Mouse (Mus musculus) 3T3-L1 (cell line): ENCODE data around the gene S100a3.
A peak's percentile ranks its signal among the peaks of the same experiment; 100 is the strongest.

Source experiments
- DNase-seq: peaks from one replicate; pipeline ENCODE4 v3.0.0-alpha.2; 2015; ENCODE audit warnings: low read depth, low spot score

S100a3 gene

DNA sequence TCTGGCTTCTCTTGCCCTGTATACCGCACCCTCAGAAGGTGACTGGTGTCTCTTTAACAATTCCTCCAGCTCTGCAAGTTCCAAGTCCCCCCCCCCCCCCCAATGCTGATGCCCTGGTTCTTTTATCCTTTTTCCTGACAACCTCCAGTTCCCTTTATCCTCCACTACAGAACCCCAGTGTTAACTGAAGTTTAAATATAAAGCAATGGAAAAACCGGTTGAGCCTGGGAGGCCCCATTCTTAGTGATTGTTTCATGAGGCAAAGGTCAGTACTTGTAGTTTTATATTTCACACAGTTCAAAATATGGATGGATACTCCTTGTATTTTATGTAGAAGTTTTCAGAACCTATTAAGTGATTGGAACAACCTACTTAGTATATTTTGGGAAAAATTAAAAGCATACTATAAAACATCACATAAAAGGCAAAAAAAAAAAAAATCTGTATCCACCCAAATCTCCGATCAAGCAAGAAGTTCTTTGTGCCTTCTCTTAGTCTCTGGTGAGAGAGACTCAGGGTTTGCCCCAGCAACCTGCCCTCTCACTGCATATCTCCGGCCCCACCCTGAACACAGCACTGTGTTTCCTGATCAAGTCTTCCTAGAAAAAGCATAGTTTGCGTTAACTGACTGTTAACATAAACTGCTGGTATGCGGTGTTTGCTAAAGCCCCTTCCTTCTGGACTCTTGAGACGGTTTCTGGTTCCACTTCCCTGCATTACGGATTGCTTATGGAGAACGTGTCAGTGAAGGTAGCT is 66.1 kb downstream of the S100a3 start:
- DNase-seq = no peak

DNA sequence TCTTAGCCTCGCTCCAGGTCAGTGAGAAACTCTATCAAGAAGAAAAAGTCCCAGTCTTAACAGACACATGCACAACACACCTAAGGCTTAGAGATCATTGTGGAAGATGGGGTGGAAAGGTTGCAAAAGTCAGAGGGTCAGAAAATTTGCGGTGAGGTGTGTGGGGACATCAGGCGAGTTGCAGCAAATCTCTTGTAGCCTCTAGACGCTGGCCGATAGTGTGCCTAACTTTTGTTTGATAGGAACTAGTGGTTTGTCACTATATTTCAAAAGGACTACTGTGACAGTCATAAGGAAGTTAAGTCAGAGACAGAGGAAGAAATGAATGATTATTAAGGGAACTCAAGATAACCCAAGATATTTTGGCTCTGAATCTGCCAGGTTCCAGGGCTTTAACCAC is 67.0 kb downstream of the S100a3 start:
- DNase-seq = no peak

DNA sequence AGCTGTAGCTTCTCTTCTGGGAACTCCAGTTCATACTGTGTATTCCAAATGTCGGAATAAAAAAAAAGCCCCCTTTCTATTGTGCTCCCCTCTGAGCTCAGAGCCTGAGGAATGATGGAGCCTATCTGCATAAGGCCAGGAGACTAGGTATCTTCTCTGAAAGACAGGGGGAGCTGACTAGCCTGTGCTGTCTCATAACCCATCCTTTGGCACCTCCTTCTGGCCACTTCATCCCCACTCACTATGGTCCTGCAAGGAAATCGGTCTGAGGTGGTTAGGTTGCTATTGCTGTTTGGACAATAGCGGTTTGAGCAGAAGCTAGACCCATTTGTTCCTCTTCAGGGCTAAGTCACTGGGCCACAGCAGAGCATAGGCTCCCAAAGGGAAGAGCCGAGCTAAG is 67.4 kb downstream of the S100a3 start:
- DNase-seq = peak; percentile 87

DNA sequence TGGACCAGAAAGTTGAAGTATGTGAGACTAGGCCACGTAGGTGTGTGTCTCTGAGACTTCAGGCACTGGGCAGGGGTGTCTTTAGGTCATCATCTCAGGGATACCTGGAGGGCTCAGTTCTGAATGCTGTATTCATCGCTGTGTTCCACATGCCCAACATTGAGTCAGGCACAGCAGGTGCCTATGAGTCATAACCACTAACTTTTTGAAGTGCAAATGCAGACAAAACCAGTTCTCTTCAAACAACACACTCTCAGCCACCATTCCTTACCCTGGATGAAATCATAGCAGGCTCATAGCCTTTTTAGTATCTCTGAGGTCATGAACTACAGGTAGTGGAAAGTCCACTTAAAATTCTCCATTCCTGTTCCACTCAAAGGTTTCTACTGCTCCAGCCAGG is 68.9 kb downstream of the S100a3 start:
- no peak for DNase-seq

DNA sequence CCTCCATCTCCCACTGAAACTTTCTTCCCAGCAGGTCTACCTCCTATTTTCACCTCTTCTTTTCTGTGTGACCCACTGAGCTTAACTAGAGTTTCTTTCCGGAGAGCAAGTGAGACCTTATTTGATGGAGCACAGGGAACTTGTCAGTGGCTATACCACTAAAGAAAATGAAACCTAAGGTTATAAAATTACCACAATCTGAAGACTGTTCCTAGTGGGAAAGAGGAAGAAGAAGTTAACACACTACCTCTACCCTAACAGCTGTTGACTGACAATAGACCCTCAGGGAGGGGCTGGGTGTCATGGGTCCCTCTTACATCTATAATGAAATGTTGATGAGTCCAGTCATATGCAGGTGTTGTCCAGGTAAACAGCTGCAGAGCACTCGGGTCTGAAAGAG is 71.6 kb downstream of the S100a3 start:
- no peak for DNase-seq

DNA sequence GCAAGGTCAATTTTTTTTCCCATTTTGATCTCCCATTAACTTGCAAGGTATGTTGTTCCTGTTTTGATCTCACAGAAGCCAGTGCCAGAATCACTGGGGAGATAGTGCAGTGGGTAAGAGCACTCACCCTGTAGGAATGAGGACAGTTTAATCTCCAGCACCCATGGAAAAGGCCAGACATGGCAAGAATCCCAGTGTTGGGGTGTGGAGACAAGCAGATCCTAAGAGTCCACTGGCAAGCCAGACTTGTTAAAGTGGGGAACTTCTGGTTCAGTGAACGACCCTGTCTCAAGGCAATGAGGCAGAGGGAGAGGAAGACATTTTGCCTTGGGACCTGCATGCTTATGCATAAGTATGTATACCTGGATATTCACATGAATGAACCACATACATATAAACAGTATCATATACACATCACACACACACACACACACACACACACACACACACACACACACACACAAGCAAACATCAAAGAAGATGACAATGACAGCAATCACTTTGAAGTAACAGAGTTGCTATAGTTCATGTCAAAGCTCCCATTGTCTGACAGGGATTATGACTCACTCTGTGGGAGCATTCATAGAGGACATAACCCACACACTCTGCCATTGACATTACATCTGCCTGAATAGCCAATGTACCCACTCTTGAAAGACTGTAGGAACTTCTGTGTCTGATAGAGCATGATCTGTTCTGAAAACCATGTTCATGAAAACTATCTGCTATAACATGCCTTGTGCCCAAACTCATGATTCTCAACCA is 78.3 kb downstream of the S100a3 start:
- DNase-seq = peak; percentile 59

DNA sequence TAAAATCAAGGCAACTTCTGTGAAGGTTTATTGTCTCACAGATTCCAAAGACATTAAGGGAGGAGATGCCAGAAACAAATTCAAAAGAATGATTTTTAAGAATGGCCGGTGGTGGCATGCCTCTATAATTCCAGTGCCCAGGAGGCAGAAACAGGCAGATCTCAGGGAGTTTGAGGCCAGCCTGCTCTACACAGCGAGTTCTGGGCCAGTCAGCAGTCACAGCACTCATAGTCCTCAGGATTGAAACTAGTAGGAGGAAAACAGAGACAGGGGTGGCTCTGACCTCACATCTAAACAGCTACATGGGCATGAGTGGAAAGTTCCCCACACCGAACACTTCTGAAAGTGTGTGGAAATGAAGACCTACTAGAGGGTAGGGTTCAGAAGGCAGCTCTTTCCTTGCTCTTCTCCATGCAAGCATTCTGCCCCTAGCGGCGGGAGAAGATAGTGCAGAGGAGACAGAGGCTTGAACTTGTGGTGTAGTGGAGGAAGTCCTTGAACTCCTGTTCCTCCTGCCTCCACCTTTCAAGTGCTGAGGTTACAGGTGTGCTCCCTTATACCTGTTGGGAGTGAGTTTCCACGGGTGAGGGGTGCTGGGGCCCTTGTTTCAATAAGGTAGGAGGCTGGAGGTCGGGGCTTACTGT is 79.3 kb downstream of the S100a3 start:
- DNase-seq = no peak

DNA sequence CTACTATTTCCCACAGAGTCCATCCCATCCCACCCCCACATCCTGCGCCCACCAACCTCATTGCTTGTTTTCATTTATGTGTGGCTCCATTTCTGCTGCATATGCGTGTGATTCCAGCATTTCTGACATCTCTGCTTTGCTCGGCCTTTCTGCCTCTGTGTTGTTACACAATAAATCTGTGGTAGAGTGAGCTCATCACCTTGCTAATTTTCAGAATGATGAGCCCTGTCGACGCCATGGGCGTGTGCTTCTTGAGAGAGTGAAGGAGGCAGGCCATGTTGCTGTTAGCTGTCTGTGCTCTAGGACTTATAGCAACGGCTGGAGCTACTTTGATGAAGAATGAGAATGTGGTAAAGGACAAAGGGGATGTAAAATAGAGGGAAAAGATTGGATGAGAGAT is 80.6 kb downstream of the S100a3 start:
- DNase-seq = peak; percentile 64

DNA sequence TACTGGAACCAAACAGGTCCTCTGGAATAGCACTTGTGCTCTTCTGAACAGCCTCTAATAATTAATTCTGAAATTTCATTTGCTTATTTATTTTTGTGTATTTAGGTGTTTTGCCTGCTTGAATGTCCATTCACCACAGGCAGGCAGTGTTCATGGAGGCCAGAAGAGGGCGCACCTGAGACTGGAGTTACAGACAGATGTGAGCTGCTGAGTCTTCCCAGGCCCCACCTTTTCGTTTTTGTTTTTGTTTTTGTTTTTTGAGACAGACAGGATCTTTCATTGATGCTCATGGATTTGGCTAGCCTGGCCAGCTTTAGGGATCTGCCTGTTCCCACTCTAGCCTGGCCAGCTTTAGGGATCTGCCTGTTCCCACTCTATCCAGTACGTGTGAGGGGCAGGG is 83.8 kb downstream of the S100a3 start:
- peak; percentile 77 for DNase-seq

DNA sequence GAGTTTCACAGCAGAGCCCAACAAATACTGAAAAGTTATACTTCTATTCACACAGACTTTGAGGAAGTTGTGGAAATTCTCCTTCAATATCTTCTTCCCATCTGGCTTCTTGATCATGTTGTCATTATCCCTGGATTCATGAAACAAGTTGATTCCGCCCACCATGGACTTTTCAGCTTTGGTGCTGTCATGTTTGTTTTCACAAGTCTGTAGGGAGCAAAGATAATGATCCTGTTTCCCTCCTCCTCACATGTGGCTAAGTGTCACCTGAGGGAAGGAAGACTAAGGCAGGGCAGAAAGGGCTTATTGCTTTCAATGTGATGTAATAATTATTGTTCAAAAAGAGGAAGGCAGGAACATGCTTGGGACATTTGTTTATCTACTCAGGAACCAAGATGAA is 86.9 kb downstream of the S100a3 start:
- DNase-seq = no peak

DNA sequence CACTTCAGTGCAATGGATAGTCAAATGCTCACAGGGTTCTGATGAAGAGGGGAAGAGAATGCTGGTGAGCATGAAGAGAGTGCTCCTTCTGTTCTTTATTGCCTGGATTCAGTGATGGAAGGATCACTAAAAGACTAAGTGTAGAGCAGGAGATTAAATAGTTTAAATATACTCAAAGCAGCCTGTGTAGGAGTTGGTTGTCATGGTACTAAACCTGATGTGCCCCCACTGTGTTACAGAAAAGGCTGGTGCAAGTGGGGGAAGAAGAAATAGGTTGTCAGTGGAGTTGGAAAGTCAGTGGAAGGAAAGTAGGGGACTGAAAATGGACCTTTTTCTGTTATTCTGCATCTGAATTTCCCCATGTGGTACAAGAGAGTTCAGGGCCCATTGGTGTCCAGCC is 88.6 kb downstream of the S100a3 start:
- no peak for DNase-seq

DNA sequence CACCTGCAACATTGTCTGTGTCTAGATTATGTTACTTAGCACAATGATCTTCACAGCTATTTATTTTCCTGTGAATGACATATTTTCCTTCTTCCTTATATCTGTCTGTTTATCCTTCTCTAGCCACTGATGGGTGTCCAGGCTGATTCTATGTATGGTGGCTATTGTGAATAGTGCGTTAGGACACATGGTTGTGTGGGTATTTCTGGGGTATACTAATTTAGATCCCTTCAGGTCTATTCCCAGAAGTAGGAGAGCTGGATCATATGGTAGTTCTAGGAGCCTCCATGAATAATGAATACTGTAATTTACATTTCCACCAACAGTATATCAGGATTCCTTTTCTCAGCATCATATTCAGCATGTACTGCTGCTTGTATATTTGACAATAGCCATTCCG is 89.5 kb downstream of the S100a3 start:
- no peak for DNase-seq
